Mouse (Mus musculus) forebrain, postnatal 0 days (tissue): Measurements from ENCODE around the gene Olfr1277. TPM values are rescaled to one million over a fixed set of nuclear protein-coding genes. Genes with fewer than 3 reads are reported as not detected.

Experiments used
- ATAC-seq: fragments of 200-750 bp; cut with Nextera tagmentation; 2 replicates; pipeline ENCODE4 v1.8.0; 2017; ENCODE audit warnings: mild to moderate bottlenecking, moderate library complexity
- DNase-seq: peaks from one replicate; pipeline ENCODE4 v3.0.0-alpha.2; 2015
- H3K27ac ChIP-seq: fragments of 300-500 bp; sonication (generic); 2 replicates; pipeline ENCODE4 v1.5.1; 2014; ENCODE audit warnings: low read depth, mild to moderate bottlenecking, antibody characterized with exemption, low read length, moderate library complexity, mixed read lengths
- H3K27me3 ChIP-seq: fragments of 300-500 bp; sonication (generic); 2 replicates; pipeline ENCODE4 v1.6.1; 2014; ENCODE audit warnings: mild to moderate bottlenecking, low read length, mixed read lengths; ENCODE audit not compliant: insufficient read depth
- H3K36me3 ChIP-seq: fragments of 300-500 bp; sonication (generic); 2 replicates; pipeline ENCODE4 v1.6.1; 2014; ENCODE audit warnings: mild to moderate bottlenecking, moderate library complexity; ENCODE audit not compliant: insufficient read depth
- H3K4me1 ChIP-seq: fragments of 300-500 bp; sonication (generic); 2 replicates; pipeline ENCODE4 v1.6.1; 2014; ENCODE audit warnings: antibody characterized with exemption; ENCODE audit not compliant: insufficient read depth
- H3K4me2 ChIP-seq: fragments of 300-500 bp; sonication (generic); 2 replicates; pipeline ENCODE4 v1.6.1; 2014; ENCODE audit warnings: low read depth, mild to moderate bottlenecking, moderate library complexity
- H3K4me3 ChIP-seq: fragments of 300-500 bp; sonication (generic); 2 replicates; pipeline ENCODE4 v1.5.1; 2014; ENCODE audit warnings: low read depth, low read length, mixed read lengths
- H3K9ac ChIP-seq: fragments of 300-500 bp; sonication (generic); 2 replicates; pipeline ENCODE4 v1.6.1; 2014; ENCODE audit warnings: mild to moderate bottlenecking
- H3K9me3 ChIP-seq: fragments of 300-500 bp; sonication (generic); 2 replicates; pipeline ENCODE4 v1.6.1; 2016; ENCODE audit warnings: low read length
- CTCF ChIP-seq: sonication (generic); IDR thresholded peaks from 2 replicates; pipeline ENCODE4 v1.5.1; 2016; ENCODE audit warnings: antibody characterized with exemption, control low read depth, low read depth
- WGBS: fragments of 180-500 bp; shearing (Covaris S2); extraction: QIAGEN DNeasy Blood & Tissue Kit; methylation state at CpG from one replicate; pipeline ENCODE4 v1.1.7; 2014; 5-methylcytosine and 5-hydroxymethylcytosine counted together
- polyA plus RNA-seq: library from polyadenylated mRNA; unstranded; fragments of >200 nt; fragmentation: Nextera tagmentation; extraction: Ambion mirVana; gene quantifications from 2 replicates; pipeline ENCODE4 v1.2.1, GENCODE M21; 2015
- total RNA-seq: library from RNA; depleted of rRNA; stranded (reverse); fragments of >200 nt; gene quantifications from 2 replicates; pipeline ENCODE4 v1.2.3, GENCODE M21; 2014; rRNA removed

Olfr1277 gene
- total RNA-seq (not detected in 2 replicates), polyA plus RNA-seq (not detected in 2 replicates)

DNA sequence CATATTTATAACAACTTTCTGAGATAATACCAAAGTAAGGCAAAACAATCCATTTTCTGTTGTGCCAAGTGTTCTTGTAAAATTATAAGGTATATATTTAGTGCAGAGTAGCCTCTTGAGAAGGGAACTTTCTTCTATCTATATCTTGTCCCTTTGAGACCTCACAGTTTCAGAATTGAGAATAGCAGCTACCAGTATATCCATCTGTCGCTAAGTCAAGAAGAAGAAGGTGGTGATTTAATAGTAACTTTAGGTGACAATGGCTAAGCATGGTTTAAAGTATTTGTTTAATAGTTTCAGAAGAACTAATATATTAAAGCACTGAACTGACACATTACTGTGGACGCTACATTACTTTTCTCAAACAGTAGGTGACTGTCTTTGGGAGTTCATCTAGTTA is at the start of gene Olfr1277:
Gene Olfr1277, minus strand, starts transcription at position 101 of the 400 bp plus-strand sequence.
- no peak within 1 kb of the TSS for H3K9ac ChIP-seq
- H3K27me3 ChIP-seq: no peaks in the 10 kb centered on the region
- H3K9me3 ChIP-seq: no peaks in the 10 kb centered on the region
- no peak within 1 kb of the TSS for H3K4me2 ChIP-seq
- no peak within 1 kb of the TSS for H3K4me3 ChIP-seq
- H3K4me1 ChIP-seq: no peaks in the 10 kb centered on the region
- no peaks in the 10 kb centered on the region for H3K36me3 ChIP-seq
- H3K27ac ChIP-seq: no peak within 1 kb of the TSS
- DNase-seq (no peak), ATAC-seq (no peak)
- no peak for TF ChIP-seq CTCF
- 79% methylated on average over 2 of the region's 2 CpGs for WGBS

DNA sequence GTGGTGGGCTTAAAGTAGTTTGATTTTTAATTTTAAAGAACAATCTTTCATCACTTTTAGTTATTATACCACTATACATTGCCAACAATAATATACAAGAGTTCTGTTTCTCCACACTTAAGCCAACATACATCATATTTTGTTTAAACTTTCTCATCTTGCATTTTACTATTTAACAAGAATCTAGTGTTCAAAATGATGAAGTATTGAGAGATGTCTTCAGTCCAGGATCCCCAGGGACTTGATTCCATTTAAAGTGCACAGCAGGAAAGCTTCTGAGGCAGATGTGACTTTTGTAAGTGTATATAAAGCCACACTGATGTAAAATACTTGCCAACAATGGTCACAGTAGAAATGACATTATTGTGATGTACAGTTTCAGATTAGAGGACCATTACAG is 39.8 kb upstream of the Olfr1277 start, which contains the start of gene Olfr1280:
Gene Olfr1280, plus strand, starts transcription at position 301 of the 400 bp plus-strand sequence.
- H3K27me3 ChIP-seq: no peaks in the 10 kb centered on the region
- ATAC-seq: no peak
- TF ChIP-seq CTCF: no peak
- H3K4me1 ChIP-seq: no peaks in the 10 kb centered on the region
- H3K4me2 ChIP-seq: no peak within 1 kb of the TSS
- no peak within 1 kb of the TSS for H3K9ac ChIP-seq
- no peaks in the 10 kb centered on the region for H3K9me3 ChIP-seq
- H3K4me3 ChIP-seq: no peak within 1 kb of the TSS
- H3K27ac ChIP-seq: no peak within 1 kb of the TSS
- H3K36me3 ChIP-seq: no peaks in the 10 kb centered on the region
- no peak for DNase-seq

DNA sequence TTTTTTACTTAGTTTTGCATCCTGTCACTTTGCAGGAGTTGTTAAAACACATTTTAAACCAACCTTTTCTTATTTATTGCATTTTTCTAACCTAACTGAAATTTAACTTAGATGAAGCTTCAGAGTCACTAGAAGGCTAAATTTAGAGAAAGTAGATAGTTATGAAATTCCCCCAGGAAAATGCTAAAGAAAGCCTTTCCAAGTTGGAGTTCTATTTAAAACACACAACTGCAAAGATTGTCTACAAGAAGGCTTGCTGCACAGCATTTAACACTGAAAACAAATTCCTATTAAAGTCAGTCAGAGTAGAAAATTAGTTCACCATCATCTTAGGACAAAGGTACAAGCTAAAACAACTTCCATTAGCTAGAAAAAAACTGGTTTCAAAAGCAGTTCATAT is 26.5 kb upstream of the Olfr1277 start, which contains the start of gene Olfr1279:
Gene Olfr1279, plus strand, starts transcription at position 262 of the 400 bp plus-strand sequence.
- no peak within 1 kb of the TSS for H3K9ac ChIP-seq
- H3K4me2 ChIP-seq: no peak within 1 kb of the TSS
- no peaks in the 10 kb centered on the region for H3K36me3 ChIP-seq
- no peak within 1 kb of the TSS for H3K27ac ChIP-seq
- no peaks in the 10 kb centered on the region for H3K4me1 ChIP-seq
- H3K27me3 ChIP-seq: no peaks in the 10 kb centered on the region
- TF ChIP-seq CTCF: no peak
- ATAC-seq (no peak), DNase-seq (no peak)
- H3K9me3 ChIP-seq: no peaks in the 10 kb centered on the region
- H3K4me3 ChIP-seq: no peak within 1 kb of the TSS

DNA sequence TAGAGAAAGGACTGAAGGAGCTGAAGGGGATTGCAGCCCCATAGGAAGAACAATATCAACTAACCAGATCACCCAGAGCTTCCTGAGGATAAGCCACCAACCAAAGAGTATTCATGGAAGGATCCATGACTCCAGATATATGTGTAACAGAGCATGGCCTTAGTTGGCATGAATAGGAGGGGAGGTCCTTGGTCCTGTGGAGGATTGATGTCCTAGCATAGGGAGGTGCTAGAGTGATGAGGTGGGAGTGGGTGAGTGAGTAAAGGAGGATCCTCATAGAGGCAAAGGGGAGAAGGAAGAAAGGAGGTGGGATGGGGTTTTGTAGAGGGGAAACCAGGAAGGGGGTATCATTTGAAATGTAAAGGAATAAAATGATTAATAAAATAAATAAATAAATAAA is 24.6 kb upstream of the Olfr1277 start:
- Histone ChIP-seq H3K4me2 (no peak overlapping the region), H3K4me3 (no peak overlapping the region), H3K9ac (no peak overlapping the region), H3K27me3 (no peaks in the 10 kb centered on the region), H3K9me3 (no peaks in the 10 kb centered on the region), H3K4me1 (no peaks in the 10 kb centered on the region), H3K36me3 (no peaks in the 10 kb centered on the region), H3K27ac (no peak overlapping the region)
- no peak for TF ChIP-seq CTCF
- ATAC-seq: no peak
- DNase-seq: no peak

DNA sequence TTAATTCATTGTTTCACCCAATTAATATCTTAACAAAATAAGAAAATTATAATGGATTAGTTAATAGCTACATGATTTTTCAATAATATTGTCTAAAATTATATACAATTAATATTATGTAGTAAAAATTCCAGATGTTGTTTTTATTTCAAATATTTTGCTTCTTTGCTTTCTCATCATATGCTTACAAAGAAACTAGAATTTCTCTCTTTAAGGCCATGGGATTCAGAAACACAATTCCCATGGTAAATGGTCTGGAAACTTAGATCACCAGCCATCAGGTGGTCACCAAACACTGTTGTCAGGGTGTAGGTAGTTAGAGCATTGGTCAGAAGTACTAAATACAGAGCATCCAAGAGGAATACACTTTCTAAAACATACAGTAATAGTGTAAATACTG is 15.9 kb upstream of the Olfr1277 start, which contains the start of gene Olfr1278:
Gene Olfr1278, plus strand, starts transcription at position 301 of the 400 bp plus-strand sequence.
- Histone ChIP-seq H3K27ac (no peak within 1 kb of the TSS), H3K9ac (no peak within 1 kb of the TSS), H3K27me3 (no peaks in the 10 kb centered on the region), H3K36me3 (no peaks in the 10 kb centered on the region), H3K4me2 (no peak within 1 kb of the TSS), H3K9me3 (no peaks in the 10 kb centered on the region), H3K4me1 (no peaks in the 10 kb centered on the region), H3K4me3 (no peak within 1 kb of the TSS)
- DNase-seq (no peak), ATAC-seq (no peak)
- no peak for TF ChIP-seq CTCF

DNA sequence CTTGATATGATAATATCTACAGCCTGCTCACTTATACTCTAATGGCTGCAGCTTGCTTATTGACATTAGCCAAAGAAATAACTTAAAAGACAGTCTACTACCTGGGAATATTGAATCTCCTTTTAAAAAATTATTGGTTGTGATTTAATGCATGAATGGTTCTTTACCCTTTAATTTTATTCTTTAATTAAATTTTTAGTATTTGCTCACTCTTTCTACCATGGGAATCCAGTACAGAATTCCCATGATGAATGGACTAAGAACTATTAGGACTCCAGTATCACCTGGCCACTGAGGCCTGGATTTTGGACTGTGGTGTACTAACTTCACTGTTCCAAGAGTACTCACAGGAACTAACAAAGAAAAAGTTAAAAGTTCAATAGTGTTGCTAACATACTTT is 19.7 kb downstream of the Olfr1277 start, which contains the start of gene Olfr1276:
Gene Olfr1276, plus strand, starts transcription at position 301 of the 400 bp plus-strand sequence.
- Histone ChIP-seq H3K9ac (no peak within 1 kb of the TSS), H3K27me3 (no peaks in the 10 kb centered on the region), H3K9me3 (no peaks in the 10 kb centered on the region), H3K4me2 (no peak within 1 kb of the TSS), H3K4me1 (no peaks in the 10 kb centered on the region), H3K4me3 (no peak within 1 kb of the TSS), H3K27ac (no peak within 1 kb of the TSS), H3K36me3 (no peaks in the 10 kb centered on the region)
- DNase-seq (no peak), ATAC-seq (no peak)
- no peak for TF ChIP-seq CTCF

DNA sequence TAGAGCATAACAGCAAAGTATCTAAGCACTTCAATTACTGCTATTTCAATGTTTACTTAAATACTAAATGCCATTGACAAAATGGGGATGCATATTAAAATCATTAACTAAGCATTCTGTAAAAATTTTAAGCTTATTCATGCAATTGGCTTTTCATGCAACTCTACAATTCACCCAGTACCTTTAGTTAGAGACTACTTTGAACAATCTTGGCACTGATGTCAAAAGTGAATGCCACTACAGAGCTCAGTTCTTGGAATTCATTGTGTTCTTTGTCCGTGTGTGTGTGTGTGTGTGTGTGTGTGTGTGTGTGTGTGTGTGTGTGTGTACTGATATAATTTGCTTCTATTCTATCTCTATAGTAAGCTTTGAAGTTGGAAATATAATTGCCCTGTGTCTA is 38.7 kb downstream of the Olfr1277 start, which contains the start of gene Olfr1275:
Gene Olfr1275, minus strand, starts transcription at position 101 of the 400 bp plus-strand sequence.
- 61% methylated on average over 1 of the region's 1 CpGs for WGBS
- DNase-seq: no peak
- Histone ChIP-seq H3K27me3 (no peaks in the 10 kb centered on the region), H3K27ac (no peak within 1 kb of the TSS), H3K9ac (no peak within 1 kb of the TSS), H3K4me2 (no peak within 1 kb of the TSS), H3K4me3 (no peak within 1 kb of the TSS), H3K9me3 (no peaks in the 10 kb centered on the region), H3K36me3 (no peaks in the 10 kb centered on the region), H3K4me1 (no peaks in the 10 kb centered on the region)
- TF ChIP-seq CTCF: no peak
- ATAC-seq: no peak

DNA sequence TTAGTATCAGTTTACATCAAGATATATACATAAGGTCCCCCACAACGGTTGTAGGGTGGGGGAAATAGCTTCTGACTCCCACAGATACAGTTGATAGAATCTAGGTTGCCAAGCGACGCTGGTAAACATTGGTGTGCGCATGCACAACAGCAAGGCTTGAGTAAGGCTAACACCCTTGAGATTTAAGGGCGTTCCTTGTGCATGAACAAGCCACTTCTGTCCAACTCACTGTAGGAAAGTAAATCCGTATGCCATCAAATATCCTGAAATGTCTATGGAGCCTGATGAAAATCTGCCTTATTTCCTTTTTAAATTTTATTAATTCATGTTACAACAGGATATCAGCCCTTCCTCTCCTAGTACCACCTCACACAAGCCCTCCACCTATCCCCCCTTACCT is 44.4 kb downstream of the Olfr1277 start, which contains the start of gene 4930430A15Rik:
Gene 4930430A15Rik, minus strand, starts transcription at position 101 of the 400 bp plus-strand sequence.
- no peak for ATAC-seq
- no peak within 1 kb of the TSS for H3K27ac ChIP-seq
- no peak within 1 kb of the TSS for H3K4me3 ChIP-seq
- H3K9ac ChIP-seq: no peak within 1 kb of the TSS
- no peaks in the 10 kb centered on the region for H3K9me3 ChIP-seq
- H3K36me3 ChIP-seq: no peaks in the 10 kb centered on the region
- TF ChIP-seq CTCF: no peak
- no peaks in the 10 kb centered on the region for H3K27me3 ChIP-seq
- 90% methylated on average over 6 of the region's 6 CpGs for WGBS
- H3K4me2 ChIP-seq: no peak within 1 kb of the TSS
- DNase-seq: no peak
- no peaks in the 10 kb centered on the region for H3K4me1 ChIP-seq

Other genes with a start within 250 kb of the Olfr1277 start
- gene Gm13941, start 168.1 kb downstream of the Olfr1277 start, total RNA-seq: not detected in 2 replicates
- not detected in 2 replicates for gene Gm13941, start 168.1 kb downstream of the Olfr1277 start, polyA plus RNA-seq
- not detected in 2 replicates for gene Gm15130, start 121.2 kb downstream of the Olfr1277 start, total RNA-seq
- gene Gm15130, start 121.2 kb downstream of the Olfr1277 start, polyA plus RNA-seq: not detected in 2 replicates
- gene 4930430A15Rik, start 44.5 kb downstream of the Olfr1277 start, total RNA-seq: not detected in 2 replicates
- gene 4930430A15Rik, start 44.5 kb downstream of the Olfr1277 start, polyA plus RNA-seq: not detected in 2 replicates
- gene Olfr1275, start 38.8 kb downstream of the Olfr1277 start, total RNA-seq: not detected in 2 replicates
- gene Olfr1275, start 38.8 kb downstream of the Olfr1277 start, polyA plus RNA-seq: not detected in 2 replicates
- not detected in 2 replicates for gene Olfr1276, start 19.6 kb downstream of the Olfr1277 start, total RNA-seq
- gene Olfr1276, start 19.6 kb downstream of the Olfr1277 start, polyA plus RNA-seq: not detected in 2 replicates
- not detected in 2 replicates for gene Olfr1278, start 16.0 kb upstream of the Olfr1277 start, total RNA-seq
- not detected in 2 replicates for gene Olfr1278, start 16.0 kb upstream of the Olfr1277 start, polyA plus RNA-seq
- not detected in 2 replicates for gene Olfr1279, start 26.5 kb upstream of the Olfr1277 start, total RNA-seq
- not detected in 2 replicates for gene Olfr1279, start 26.5 kb upstream of the Olfr1277 start, polyA plus RNA-seq
- gene Olfr1280, start 39.9 kb upstream of the Olfr1277 start, total RNA-seq: not detected in 2 replicates
- not detected in 2 replicates for gene Olfr1280, start 39.9 kb upstream of the Olfr1277 start, polyA plus RNA-seq
- not detected in 2 replicates for gene Olfr1281, start 52.4 kb upstream of the Olfr1277 start, total RNA-seq
- gene Olfr1281, start 52.4 kb upstream of the Olfr1277 start, polyA plus RNA-seq: not detected in 2 replicates
- gene Olfr1282, start 62.0 kb upstream of the Olfr1277 start, total RNA-seq: not detected in 2 replicates
- not detected in 2 replicates for gene Olfr1282, start 62.0 kb upstream of the Olfr1277 start, polyA plus RNA-seq
- not detected in 2 replicates for gene Olfr1283, start 92.7 kb upstream of the Olfr1277 start, total RNA-seq
- gene Olfr1283, start 92.7 kb upstream of the Olfr1277 start, polyA plus RNA-seq: not detected in 2 replicates
- gene Olfr1284, start 101.4 kb upstream of the Olfr1277 start, total RNA-seq: not detected in 2 replicates
- gene Olfr1284, start 101.4 kb upstream of the Olfr1277 start, polyA plus RNA-seq: not detected in 2 replicates
- gene Olfr1286, start 149.0 kb upstream of the Olfr1277 start, total RNA-seq: not detected in 2 replicates
- not detected in 2 replicates for gene Olfr1286, start 149.0 kb upstream of the Olfr1277 start, polyA plus RNA-seq
- not detected in 2 replicates for gene Olfr1287, start 175.0 kb upstream of the Olfr1277 start, total RNA-seq
- gene Olfr1287, start 175.0 kb upstream of the Olfr1277 start, polyA plus RNA-seq: not detected in 2 replicates
- gene Olfr1288, start 200.0 kb upstream of the Olfr1277 start, total RNA-seq: not detected in 2 replicates
- not detected in 2 replicates for gene Olfr1288, start 200.0 kb upstream of the Olfr1277 start, polyA plus RNA-seq
- not detected in 2 replicates for gene Olfr1289, start 206.7 kb upstream of the Olfr1277 start, total RNA-seq
- not detected in 2 replicates for gene Olfr1289, start 206.7 kb upstream of the Olfr1277 start, polyA plus RNA-seq
- gene Olfr1290, start 219.7 kb upstream of the Olfr1277 start, total RNA-seq: not detected in 2 replicates
- not detected in 2 replicates for gene Olfr1290, start 219.7 kb upstream of the Olfr1277 start, polyA plus RNA-seq
- not detected in 2 replicates for gene Olfr1291-ps1, start 223.1 kb upstream of the Olfr1277 start, total RNA-seq
- gene Olfr1291-ps1, start 223.1 kb upstream of the Olfr1277 start, polyA plus RNA-seq: not detected in 2 replicates